Mouse (Mus musculus): Measurements from ENCODE around the gene Mfsd2b. TPM values are rescaled to one million over a fixed set of nuclear protein-coding genes. Genes with fewer than 3 reads are reported as not detected.
A peak's percentile ranks its signal among the peaks of the same experiment; 100 is the strongest.

Gene Mfsd2b
- polyA plus RNA-seq, 1 experiment from 2014 or later = 117 TPM

- Histone ChIP-seq H3K4me1 (replicated peaks; ENCODE audit: control insufficient read depth, insufficient read depth, low read length) (peaks cover 11% of the 10 kb centered on the region), H3K4me2 (no peak overlapping the region), H3K27ac (ENCODE audit: low read depth, low read length) (no peak overlapping the region), H3K4me3 (ENCODE audit: low read depth, low read length) (no peak overlapping the region), H3K9ac (ENCODE audit: low read depth, low read length) (no peak overlapping the region), H3K9me3 (ENCODE audit: control insufficient read depth, low read length) (no peaks in the 10 kb centered on the region), H3K36me3 (ENCODE audit: control insufficient read depth, insufficient read depth, low read length) (peaks cover 30% of the 10 kb centered on the region; the same call in 1 of the 2 replicates), H3K27me3 (replicated peaks; ENCODE audit: control insufficient read depth, insufficient read depth, low read length) (no peaks in the 10 kb centered on the region)
- WGBS = 77% methylated on average over 4 of the region's 4 CpGs
- ATAC-seq (replicated peaks; ENCODE audit: low FRiP score) (no peak), DNase-seq (ENCODE audit: low spot score) (peak; percentile 31)
Measured at GRCm38 (mm10) chr12:4864338-4864690, 9.8 kb downstream of the Mfsd2b start.

GRCm38 (mm10) chr12:4863654-4864337 lies 10.4 kb downstream of the Mfsd2b start:
- ATAC-seq (replicated peaks; ENCODE audit: low FRiP score) = no peak
- Histone ChIP-seq H3K9me3 (ENCODE audit: control insufficient read depth, low read length) (no peaks in the 10 kb centered on the region), H3K4me3 (ENCODE audit: low read depth, low read length) (no peak overlapping the region), H3K27ac (ENCODE audit: low read depth, low read length) (no peak overlapping the region), H3K27me3 (replicated peaks; ENCODE audit: control insufficient read depth, insufficient read depth, low read length) (no peaks in the 10 kb centered on the region), H3K4me2 (no peak overlapping the region), H3K4me1 (replicated peaks; ENCODE audit: control insufficient read depth, insufficient read depth, low read length) (peaks cover 7% of the 10 kb centered on the region), H3K36me3 (ENCODE audit: control insufficient read depth, insufficient read depth, low read length) (peaks cover 29% of the 10 kb centered on the region; the same call in 1 of the 2 replicates), H3K9ac (ENCODE audit: low read depth, low read length) (no peak overlapping the region)
- 81% methylated on average over 4 of the region's 4 CpGs for WGBS
- DNase-seq (ENCODE audit: low spot score) = no peak

DNA sequence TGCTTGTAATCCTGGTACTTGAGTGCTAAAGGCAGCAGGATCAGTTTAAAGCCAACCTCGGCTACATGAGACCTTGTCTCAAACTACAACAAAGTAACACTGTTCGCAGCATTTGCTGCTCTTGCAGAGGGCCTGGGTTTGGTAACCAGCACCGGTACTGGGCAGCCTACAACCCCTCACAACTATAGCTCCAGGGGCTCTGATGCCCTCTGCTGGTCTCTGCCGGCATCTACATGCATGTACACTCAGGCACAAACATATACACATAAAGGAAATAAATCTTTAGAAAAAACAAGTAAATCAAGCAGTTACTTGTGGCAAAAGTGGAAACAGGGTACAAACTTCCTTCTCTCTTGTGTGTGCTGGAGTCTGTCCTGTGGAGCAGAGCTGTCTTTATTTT lies 11.5 kb downstream of the Mfsd2b start:
- no peak overlapping the region for H3K4me3 ChIP-seq (ENCODE audit: low read depth, low read length)
- ATAC-seq (replicated peaks; ENCODE audit: low FRiP score) = no peak
- no peak overlapping the region for H3K27ac ChIP-seq (ENCODE audit: low read depth, low read length)
- peaks cover 5% of the 10 kb centered on the region for H3K4me1 ChIP-seq (replicated peaks; ENCODE audit: control insufficient read depth, insufficient read depth, low read length)
- H3K27me3 ChIP-seq (replicated peaks; ENCODE audit: control insufficient read depth, insufficient read depth, low read length) = no peaks in the 10 kb centered on the region
- H3K4me2 ChIP-seq = no peak overlapping the region
- WGBS = 87% methylated on average over 4 of the region's 4 CpGs
- peaks cover 27% of the 10 kb centered on the region; the same call in 1 of the 2 replicates for H3K36me3 ChIP-seq (ENCODE audit: control insufficient read depth, insufficient read depth, low read length)
- peak; percentile 31 for DNase-seq (ENCODE audit: low spot score)
- no peaks in the 10 kb centered on the region for H3K9me3 ChIP-seq (ENCODE audit: control insufficient read depth, low read length)
- H3K9ac ChIP-seq (ENCODE audit: low read depth, low read length) = no peak overlapping the region

DNA sequence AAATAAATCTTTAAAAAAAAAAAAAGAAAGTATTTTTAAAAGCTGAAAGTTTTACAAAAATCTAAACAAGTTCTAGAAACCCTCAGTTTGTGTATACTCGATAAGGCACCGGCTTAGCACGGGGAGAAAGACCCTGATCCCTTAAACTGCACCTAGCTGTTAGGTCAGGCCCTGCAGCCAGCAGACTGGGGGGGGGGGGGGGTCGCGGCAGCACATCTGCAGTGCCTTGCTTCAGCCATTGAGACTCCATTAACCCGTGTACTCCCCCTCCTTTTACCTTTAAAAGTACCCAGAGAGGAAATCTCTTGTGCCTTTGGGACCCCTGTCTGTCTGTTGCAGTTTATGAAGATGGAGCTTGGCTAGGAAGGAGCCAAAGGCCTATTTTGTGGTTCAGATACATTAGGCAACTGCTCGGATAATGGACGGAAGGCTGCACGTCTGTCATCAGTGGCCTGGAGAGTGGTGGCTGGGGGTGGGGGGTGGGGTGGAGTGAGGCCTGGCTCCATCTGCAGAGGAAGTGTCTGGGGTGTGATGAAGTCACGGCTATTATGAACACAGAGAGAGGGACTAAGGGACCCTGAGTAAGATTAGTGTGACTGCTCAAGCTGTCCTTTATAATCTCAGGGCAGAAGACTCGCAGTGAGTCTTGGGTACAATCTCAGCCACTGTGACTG lies 14.8 kb downstream of the Mfsd2b start:
- peaks cover 5% of the 10 kb centered on the region for H3K4me1 ChIP-seq (replicated peaks; ENCODE audit: control insufficient read depth, insufficient read depth, low read length)
- ATAC-seq (replicated peaks; ENCODE audit: low FRiP score) (peak; percentile 53), DNase-seq (ENCODE audit: low spot score) (no peak)
- H3K27me3 ChIP-seq (replicated peaks; ENCODE audit: control insufficient read depth, insufficient read depth, low read length) = no peaks in the 10 kb centered on the region
- H3K4me3 ChIP-seq (ENCODE audit: low read depth, low read length) = no peak overlapping the region
- peaks cover 22% of the 10 kb centered on the region for H3K36me3 ChIP-seq (ENCODE audit: control insufficient read depth, insufficient read depth, low read length)
- no peaks in the 10 kb centered on the region for H3K9me3 ChIP-seq (ENCODE audit: control insufficient read depth, low read length)
- WGBS = 38% methylated on average over 11 of the region's 11 CpGs
- H3K27ac ChIP-seq (ENCODE audit: low read depth, low read length) = no peak overlapping the region
- H3K4me2 ChIP-seq = no peak overlapping the region
- H3K9ac ChIP-seq (ENCODE audit: low read depth, low read length) = no peak overlapping the region

GRCm38 (mm10) chr12:4856834-4857233 lies 17.3 kb downstream of the Mfsd2b start:
- 86% methylated on average over 2 of the region's 2 CpGs for WGBS
- DNase-seq (ENCODE audit: low spot score) = no peak
- H3K4me3 ChIP-seq (ENCODE audit: low read depth, low read length) = no peak overlapping the region
- H3K9ac ChIP-seq (ENCODE audit: low read depth, low read length) = no peak overlapping the region
- peaks cover 23% of the 10 kb centered on the region for H3K36me3 ChIP-seq (ENCODE audit: control insufficient read depth, insufficient read depth, low read length)
- H3K27ac ChIP-seq (ENCODE audit: low read depth, low read length) = no peak overlapping the region
- no peaks in the 10 kb centered on the region for H3K27me3 ChIP-seq (replicated peaks; ENCODE audit: control insufficient read depth, insufficient read depth, low read length)
- peaks cover 5% of the 10 kb centered on the region; the same call in 1 of the 2 replicates for H3K4me1 ChIP-seq (replicated peaks; ENCODE audit: control insufficient read depth, insufficient read depth, low read length)
- ATAC-seq (replicated peaks; ENCODE audit: low FRiP score) = no peak
- H3K9me3 ChIP-seq (ENCODE audit: control insufficient read depth, low read length) = no peaks in the 10 kb centered on the region
- no peak overlapping the region for H3K4me2 ChIP-seq

- Histone ChIP-seq H3K27me3 (replicated peaks; ENCODE audit: control insufficient read depth, insufficient read depth, low read length) (no peaks in the 10 kb centered on the region), H3K4me3 (ENCODE audit: low read depth, low read length) (no peak overlapping the region), H3K4me1 (replicated peaks; ENCODE audit: control insufficient read depth, insufficient read depth, low read length) (peaks cover 5% of the 10 kb centered on the region; the same call in 1 of the 2 replicates), H3K36me3 (ENCODE audit: control insufficient read depth, insufficient read depth, low read length) (peaks cover 19% of the 10 kb centered on the region), H3K9ac (ENCODE audit: low read depth, low read length) (no peak overlapping the region), H3K9me3 (ENCODE audit: control insufficient read depth, low read length) (no peaks in the 10 kb centered on the region), H3K4me2 (no peak overlapping the region), H3K27ac (ENCODE audit: low read depth, low read length) (no peak overlapping the region)
- DNase-seq (ENCODE audit: low spot score) (no peak), ATAC-seq (replicated peaks; ENCODE audit: low FRiP score) (no peak)
- 93% methylated on average over 5 of the region's 5 CpGs for WGBS
Measured at GRCm38 (mm10) chr12:4856160-4856559, 18.0 kb downstream of the Mfsd2b start.

DNA sequence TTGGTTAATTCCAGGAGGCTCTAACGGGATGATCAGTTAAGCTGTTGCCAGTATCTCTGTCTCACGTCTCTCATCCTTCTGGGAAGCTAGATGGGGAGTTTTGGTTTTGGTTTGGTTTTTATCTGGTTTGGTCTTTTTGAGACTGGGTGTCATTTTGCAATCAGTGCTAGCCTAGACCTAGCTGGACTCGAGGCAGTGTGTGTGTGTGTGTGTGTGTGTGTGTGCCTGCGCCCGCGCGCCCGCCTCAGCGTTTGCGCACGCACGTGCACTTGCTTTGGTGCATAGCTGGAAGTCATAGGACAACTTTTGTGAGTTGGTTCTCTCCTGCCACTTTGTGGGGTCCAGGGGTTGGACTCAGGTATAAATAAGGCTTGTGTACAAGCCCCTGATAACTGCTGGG lies 30.4 kb downstream of the Mfsd2b start:
- Histone ChIP-seq H3K27ac (ENCODE audit: low read depth, low read length) (0 out of 2 replicates have a peak overlapping the region, but pooled peaks have one; percentile 46), H3K4me3 (ENCODE audit: low read depth, low read length) (peak overlapping the region; percentile 67), H3K36me3 (ENCODE audit: control insufficient read depth, insufficient read depth, low read length) (no peaks in the 10 kb centered on the region; the same call in 1 of the 2 replicates), H3K9me3 (ENCODE audit: control insufficient read depth, low read length) (no peaks in the 10 kb centered on the region), H3K4me1 (replicated peaks; ENCODE audit: control insufficient read depth, insufficient read depth, low read length) (peaks cover 19% of the 10 kb centered on the region), H3K4me2 (peak overlapping the region; percentile 80), H3K27me3 (replicated peaks; ENCODE audit: control insufficient read depth, insufficient read depth, low read length) (no peaks in the 10 kb centered on the region), H3K9ac (ENCODE audit: low read depth, low read length) (peak overlapping the region; percentile 57)
- DNase-seq (ENCODE audit: low spot score) (peak; percentile 74), ATAC-seq (replicated peaks; ENCODE audit: low FRiP score) (peak; percentile 65)
- 1% methylated on average over 12 of the region's 12 CpGs for WGBS

- under 1% methylated on average over 30 of the region's 30 CpGs for WGBS
- Histone ChIP-seq H3K27me3 (replicated peaks; ENCODE audit: control insufficient read depth, insufficient read depth, low read length) (no peaks in the 10 kb centered on the region), H3K4me1 (replicated peaks; ENCODE audit: control insufficient read depth, insufficient read depth, low read length) (peaks cover 19% of the 10 kb centered on the region), H3K9ac (ENCODE audit: low read depth, low read length) (peak within 1 kb of the TSS; percentile 57), H3K36me3 (ENCODE audit: control insufficient read depth, insufficient read depth, low read length) (no peaks in the 10 kb centered on the region; the same call in 1 of the 2 replicates), H3K4me3 (ENCODE audit: low read depth, low read length) (peak within 1 kb of the TSS; percentile 67), H3K27ac (ENCODE audit: low read depth, low read length) (0 out of 2 replicates have a peak within 1 kb of the TSS, but pooled peaks have one; percentile 46), H3K9me3 (ENCODE audit: control insufficient read depth, low read length) (no peaks in the 10 kb centered on the region), H3K4me2 (peak within 1 kb of the TSS; percentile 99)
- DNase-seq (ENCODE audit: low spot score) (peak; percentile 86), ATAC-seq (replicated peaks; ENCODE audit: low FRiP score) (peak; percentile 88)
Measured at GRCm38 (mm10) chr12:4842890-4843597, 31.1 kb downstream of the Mfsd2b start, which contains the start of gene Wdcp. TSS of gene Wdcp (plus strand) at chr12:4843303.

Data from liver, embryonic 11.5 days (tissue).